Mouse (Mus musculus) stomach, embryonic 16.5 days (tissue): ENCODE measurements at regions not wholly inside any gene's neighbourhood (a gene's known extent, or its start where the extent isn't known, plus 50 kb on each side); places are given as distances from the start of the nearest gene placed in this dataset.

Source experiments
- ATAC-seq: fragments of 200-750 bp; cut with Nextera tagmentation; 2 replicates; pipeline ENCODE4 v1.8.0; 2017; ENCODE audit warnings: moderate number of reproducible peaks, moderate TSS enrichment; ENCODE audit not compliant: insufficient read depth, low FRiP score
- H3K27ac ChIP-seq: fragments of 300-500 bp; sonication (generic); 2 replicates; pipeline ENCODE4 v1.5.1; 2014; ENCODE audit warnings: low read length
- H3K27me3 ChIP-seq: fragments of 300-500 bp; sonication (generic); 2 replicates; pipeline ENCODE4 v1.6.1; 2014; ENCODE audit warnings: low read length, control low read depth, mixed read lengths; ENCODE audit not compliant: control insufficient read depth, insufficient read depth
- H3K36me3 ChIP-seq: fragments of 300-500 bp; sonication (generic); 2 replicates; pipeline ENCODE4 v1.6.1; 2014; ENCODE audit warnings: low read length; ENCODE audit not compliant: control insufficient read depth, insufficient read depth
- H3K4me1 ChIP-seq: fragments of 300-500 bp; sonication (generic); 2 replicates; pipeline ENCODE4 v1.6.1; 2014; ENCODE audit warnings: low read length, control low read depth, mixed read lengths; ENCODE audit not compliant: control insufficient read depth, insufficient read depth
- H3K4me2 ChIP-seq: fragments of 300-500 bp; sonication (generic); 2 replicates; pipeline ENCODE4 v1.6.1; 2014; ENCODE audit warnings: low read depth, low read length, mixed read lengths
- H3K4me3 ChIP-seq: fragments of 300-500 bp; sonication (generic); replicated peaks from 2 replicates; pipeline ENCODE4 v1.5.1; 2014; ENCODE audit warnings: mild to moderate bottlenecking, low read length
- H3K9ac ChIP-seq: fragments of 300-500 bp; sonication (generic); 2 replicates; pipeline ENCODE4 v1.6.1; 2014; ENCODE audit warnings: low read length
- H3K9me3 ChIP-seq: fragments of 300-500 bp; sonication (generic); replicated peaks from 2 replicates; pipeline ENCODE4 v1.6.1; 2016; ENCODE audit warnings: low read length, control low read depth; ENCODE audit not compliant: control insufficient read depth
- WGBS: fragments of 180-500 bp; shearing (Covaris S2); extraction: QIAGEN DNeasy Blood & Tissue Kit; methylation state at CpG from one replicate; pipeline ENCODE4 v1.1.7; 2014; 5-methylcytosine and 5-hydroxymethylcytosine counted together

DNA sequence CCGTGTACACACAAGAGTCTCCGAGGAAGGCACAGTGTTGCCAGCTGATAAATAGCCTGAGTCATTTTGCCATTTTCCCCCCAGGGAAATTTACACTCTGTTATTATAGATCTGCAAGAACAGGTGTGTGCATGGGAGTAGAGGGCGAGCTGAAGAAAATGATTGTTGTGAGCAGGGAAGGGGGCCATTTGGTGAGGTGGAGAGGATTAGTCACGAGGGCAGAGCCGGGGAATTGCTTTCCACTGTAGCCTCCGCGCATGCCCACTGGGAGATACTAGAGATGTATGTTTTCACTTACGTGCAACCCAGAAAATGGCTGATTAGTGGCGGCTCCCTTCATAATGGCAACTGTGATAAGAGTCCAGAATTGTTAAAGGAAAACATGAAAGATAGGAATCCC lies 185.3 kb upstream of the Krr1 start:
- WGBS: 62% methylated on average over 9 of the region's 9 CpGs
- H3K4me1 ChIP-seq: 0 out of 2 replicates have a peak, but pooled peaks cover 6% of the 10 kb centered on the region
- H3K4me2 ChIP-seq: no peak overlapping the region
- H3K27ac ChIP-seq: no peak overlapping the region
- ATAC-seq: no peak
- H3K27me3 ChIP-seq: no peaks in the 10 kb centered on the region
- H3K4me3 ChIP-seq: no peak overlapping the region
- H3K9ac ChIP-seq: no peak overlapping the region
- no peaks in the 10 kb centered on the region for H3K9me3 ChIP-seq
- no peaks in the 10 kb centered on the region for H3K36me3 ChIP-seq

- Histone ChIP-seq H3K9me3 (no peaks in the 10 kb centered on the region), H3K27ac (no peak overlapping the region), H3K36me3 (no peaks in the 10 kb centered on the region), H3K27me3 (no peaks in the 10 kb centered on the region), H3K4me3 (no peak overlapping the region), H3K9ac (no peak overlapping the region), H3K4me2 (no peak overlapping the region), H3K4me1 (no peaks in the 10 kb centered on the region)
- 90% methylated on average over 9 of the region's 9 CpGs for WGBS
- ATAC-seq: no peak
These were observed 183.2 kb upstream of the Krr1 start for GRCm38 (mm10) chr10:111789264-111789663.

GRCm38 (mm10) chr10:111790911-111791310 lies 181.6 kb upstream of the Krr1 start:
- Histone ChIP-seq H3K4me1 (0 out of 2 replicates have a peak, but pooled peaks cover under 1% of the 10 kb centered on the region), H3K4me3 (no peak overlapping the region), H3K27me3 (no peaks in the 10 kb centered on the region), H3K9me3 (no peaks in the 10 kb centered on the region), H3K36me3 (no peaks in the 10 kb centered on the region), H3K4me2 (no peak overlapping the region), H3K9ac (no peak overlapping the region), H3K27ac (no peak overlapping the region)
- ATAC-seq: no peak
- WGBS: 89% methylated on average over 2 of the region's 2 CpGs

- H3K4me1 ChIP-seq: 0 out of 2 replicates have a peak, but pooled peaks cover 4% of the 10 kb centered on the region
- no peak for ATAC-seq
- H3K27ac ChIP-seq: peak overlapping the region; percentile 22
- H3K4me3 ChIP-seq: no peak overlapping the region
- no peak overlapping the region for H3K4me2 ChIP-seq
- no peak overlapping the region for H3K9ac ChIP-seq
- no peaks in the 10 kb centered on the region for H3K27me3 ChIP-seq
- H3K36me3 ChIP-seq: no peaks in the 10 kb centered on the region
- no peaks in the 10 kb centered on the region for H3K9me3 ChIP-seq
- WGBS: 59% methylated on average over 5 of the region's 5 CpGs
These were observed 177.4 kb upstream of the Krr1 start for GRCm38 (mm10) chr10:111795056-111795455.

- Histone ChIP-seq H3K4me1 (peaks cover 4% of the 10 kb centered on the region; the same call in 1 of the 2 replicates), H3K9ac (no peak overlapping the region), H3K9me3 (no peaks in the 10 kb centered on the region), H3K27me3 (no peaks in the 10 kb centered on the region), H3K4me3 (no peak overlapping the region), H3K36me3 (no peaks in the 10 kb centered on the region), H3K27ac (no peak overlapping the region), H3K4me2 (no peak overlapping the region)
- ATAC-seq: peak; percentile 80
- 31% methylated on average over 3 of the region's 3 CpGs for WGBS
These were observed 176.7 kb upstream of the Krr1 start for GRCm38 (mm10) chr10:111795756-111796155.

DNA sequence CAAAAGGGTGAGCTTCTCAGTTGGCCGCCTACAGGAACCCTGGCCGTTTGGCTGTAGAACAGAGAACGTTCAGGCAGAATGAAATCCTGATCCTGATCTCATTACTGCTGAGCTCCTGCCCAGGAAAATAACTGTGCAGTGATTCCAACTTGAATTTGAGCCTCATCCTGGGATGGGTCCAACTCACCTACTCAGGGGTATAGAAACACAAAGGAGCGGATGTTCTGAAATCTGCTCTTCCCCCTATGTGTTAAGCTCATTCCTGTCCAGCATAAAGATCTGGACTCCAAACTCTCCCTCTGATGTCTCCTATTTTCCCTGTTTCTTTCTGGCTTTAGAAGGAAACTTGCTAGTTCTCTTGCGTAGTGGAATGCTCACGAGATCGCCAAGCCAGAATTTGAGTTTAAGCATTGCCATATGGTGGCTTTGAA lies 173.6 kb upstream of the Krr1 start:
- Histone ChIP-seq H3K36me3 (no peaks in the 10 kb centered on the region), H3K4me3 (no peak overlapping the region), H3K4me1 (peaks cover 17% of the 10 kb centered on the region), H3K9me3 (no peaks in the 10 kb centered on the region), H3K27ac (no peak overlapping the region), H3K27me3 (no peaks in the 10 kb centered on the region), H3K4me2 (no peak overlapping the region), H3K9ac (no peak overlapping the region)
- WGBS: 76% methylated on average over 7 of the region's 7 CpGs
- ATAC-seq: no peak

DNA sequence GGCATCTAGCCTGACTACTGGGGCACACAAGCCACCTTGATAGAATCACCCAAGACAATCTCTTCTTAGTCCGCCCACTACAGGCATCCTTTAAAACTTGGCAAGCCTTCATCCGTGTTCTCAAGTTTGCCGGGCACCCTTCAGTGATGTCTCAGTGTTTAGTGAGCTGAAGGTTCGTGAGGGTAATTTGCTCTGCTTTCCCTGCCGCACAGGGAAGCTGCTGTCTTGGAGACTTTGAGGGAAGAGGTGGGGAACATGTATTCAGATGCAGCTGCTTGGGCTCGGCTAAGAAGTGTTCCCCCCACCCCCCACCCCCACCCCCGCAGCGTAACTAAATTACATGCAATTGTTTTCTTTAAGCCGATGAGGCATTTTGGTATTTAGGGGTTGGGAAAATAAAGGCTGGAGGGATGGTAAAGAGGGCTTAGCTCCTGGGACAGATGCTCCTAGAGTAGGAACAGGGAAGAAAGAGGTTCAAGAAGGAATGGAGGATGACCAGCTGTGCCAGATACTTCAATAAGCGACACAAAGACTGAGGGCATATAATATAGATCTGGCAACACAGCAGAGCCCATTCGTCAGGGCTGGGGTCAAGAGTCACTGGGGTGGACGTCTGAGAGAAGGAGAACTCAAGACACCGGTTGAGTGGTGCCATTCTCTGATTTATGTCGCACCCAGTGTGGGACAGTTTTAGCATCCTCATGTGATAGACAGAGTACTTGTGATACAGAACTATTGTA lies 172.4 kb upstream of the Krr1 start:
- Histone ChIP-seq H3K9me3 (no peaks in the 10 kb centered on the region), H3K4me2 (no peak overlapping the region), H3K36me3 (no peaks in the 10 kb centered on the region), H3K27ac (no peak overlapping the region), H3K27me3 (no peaks in the 10 kb centered on the region), H3K4me1 (peaks cover 17% of the 10 kb centered on the region), H3K9ac (no peak overlapping the region), H3K4me3 (no peak overlapping the region)
- WGBS: 67% methylated on average over 14 of the region's 14 CpGs
- ATAC-seq: no peak

DNA sequence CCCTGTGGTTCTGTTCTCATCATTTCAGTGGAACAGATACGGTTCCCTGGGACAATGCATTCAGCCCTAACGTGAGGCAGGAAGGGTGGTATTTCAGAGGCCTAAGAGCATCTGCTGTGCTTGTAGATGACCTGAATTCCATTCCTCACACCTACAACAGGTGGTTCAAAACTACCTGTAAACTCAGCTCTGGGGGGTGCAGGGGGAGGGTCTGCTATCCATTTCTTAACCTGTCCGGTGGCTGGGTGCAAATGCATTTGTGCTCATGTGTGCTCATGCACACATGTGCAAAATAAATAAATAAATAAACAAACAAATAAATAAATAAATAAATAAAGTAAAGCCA lies 171.9 kb upstream of the Krr1 start:
- Histone ChIP-seq H3K36me3 (no peaks in the 10 kb centered on the region), H3K27ac (no peak overlapping the region), H3K4me3 (no peak overlapping the region), H3K27me3 (no peaks in the 10 kb centered on the region), H3K4me2 (no peak overlapping the region), H3K4me1 (peaks cover 17% of the 10 kb centered on the region), H3K9me3 (no peaks in the 10 kb centered on the region), H3K9ac (no peak overlapping the region)
- ATAC-seq: no peak
- 88% methylated on average over 3 of the region's 3 CpGs for WGBS

GRCm38 (mm10) chr10:111801021-111801793 lies 171.3 kb upstream of the Krr1 start:
- Histone ChIP-seq H3K27ac (no peak overlapping the region), H3K9me3 (no peaks in the 10 kb centered on the region), H3K36me3 (no peaks in the 10 kb centered on the region), H3K4me3 (no peak overlapping the region), H3K9ac (no peak overlapping the region), H3K27me3 (no peaks in the 10 kb centered on the region), H3K4me1 (peaks cover 14% of the 10 kb centered on the region), H3K4me2 (no peak overlapping the region)
- 43% methylated on average over 12 of the region's 12 CpGs for WGBS
- no peak for ATAC-seq
